Mouse (Mus musculus): ENCODE measurements around the gene Rbm34.

GRCm38 (mm10) chr8:126913241-126914106 lies 57.4 kb downstream of the Rbm34 start:
- TF ChIP-seq CTCF (IDR thresholded peaks at IDR 0.05; ENCODE audit: borderline replicate concordance, insufficient read depth, low read depth, low read length) = no peak
- no peak for TF ChIP-seq POLR2A (IDR thresholded peaks at IDR 0.05; ENCODE audit: borderline replicate concordance, insufficient read depth, low read length)

All from cerebellum, adult 2 months (tissue).